Mouse (Mus musculus) liver, adult (tissue): ENCODE measurements at regions not wholly inside any gene's neighbourhood (a gene's known extent, or its start where the extent isn't known, plus 50 kb on each side); places are given as distances from the start of the nearest gene placed in this dataset.

Experiments used
- GATA4 ChIP-seq: IDR thresholded peaks from 2 replicates; pipeline ENCODE4 v1.6.1; 2014; ENCODE audit warnings: mild to moderate bottlenecking, low read length; ENCODE audit not compliant: insufficient replicate concordance

DNA sequence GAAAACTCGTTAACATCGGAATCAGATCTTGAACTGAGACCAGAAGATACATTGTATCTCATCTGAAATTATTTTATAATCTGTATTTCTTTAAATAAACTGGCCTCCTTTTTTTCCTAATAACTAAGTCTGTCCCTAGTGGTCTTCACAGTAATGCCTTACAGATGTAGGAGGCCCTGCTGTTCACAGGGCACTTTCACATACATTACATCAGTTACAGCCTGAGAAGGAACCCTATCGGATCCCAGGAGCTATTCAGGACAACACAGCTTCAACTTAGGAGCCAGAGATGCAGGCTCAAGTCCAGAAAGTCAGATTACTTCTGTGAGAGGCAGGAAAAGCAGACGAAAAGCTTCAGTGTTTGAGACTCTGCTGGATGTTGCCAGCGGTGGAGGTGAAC lies 806.2 kb downstream of the Ets1 start:
- no peak for TF ChIP-seq GATA4

DNA sequence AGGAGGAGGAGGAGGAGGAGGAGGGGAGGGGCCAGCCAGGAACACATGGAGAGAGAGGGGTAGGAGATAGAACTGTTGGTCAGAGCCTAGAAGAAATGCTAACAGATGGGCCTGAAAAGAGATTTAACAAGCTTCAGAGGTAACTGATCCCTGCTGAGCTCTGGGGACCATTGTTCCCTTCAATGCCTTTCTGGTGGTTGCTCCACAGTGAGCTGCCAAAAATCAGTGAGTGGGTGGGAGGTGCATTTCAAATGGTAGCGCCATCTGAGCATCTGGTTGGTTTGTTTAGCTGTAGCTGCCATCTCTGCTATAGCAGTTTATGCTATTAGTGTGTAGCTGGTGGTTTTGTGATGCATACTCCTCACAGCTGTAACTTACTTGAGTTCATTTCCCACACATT lies 809.9 kb downstream of the Ets1 start:
- TF ChIP-seq GATA4 = no peak

DNA sequence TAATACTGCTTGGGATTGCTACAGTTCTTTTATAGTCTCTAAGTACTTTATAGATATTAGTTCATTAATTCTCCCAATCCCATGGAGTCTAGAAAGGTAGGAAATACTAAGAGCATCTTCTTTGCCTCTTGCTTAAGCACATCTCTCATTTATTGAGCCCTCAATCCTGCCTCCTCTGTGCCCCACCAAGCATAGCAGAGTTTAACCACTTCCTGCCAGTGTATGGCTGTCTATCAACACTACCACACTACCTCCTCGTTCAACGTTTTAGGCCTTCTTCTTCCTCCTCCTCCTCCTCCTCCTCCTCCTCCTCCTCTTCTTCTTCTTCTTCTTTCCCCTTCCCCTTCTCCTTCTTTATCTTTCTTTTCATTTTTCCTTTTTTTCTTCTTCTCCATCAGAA lies 839.1 kb downstream of the Ets1 start:
- no peak for TF ChIP-seq GATA4

DNA sequence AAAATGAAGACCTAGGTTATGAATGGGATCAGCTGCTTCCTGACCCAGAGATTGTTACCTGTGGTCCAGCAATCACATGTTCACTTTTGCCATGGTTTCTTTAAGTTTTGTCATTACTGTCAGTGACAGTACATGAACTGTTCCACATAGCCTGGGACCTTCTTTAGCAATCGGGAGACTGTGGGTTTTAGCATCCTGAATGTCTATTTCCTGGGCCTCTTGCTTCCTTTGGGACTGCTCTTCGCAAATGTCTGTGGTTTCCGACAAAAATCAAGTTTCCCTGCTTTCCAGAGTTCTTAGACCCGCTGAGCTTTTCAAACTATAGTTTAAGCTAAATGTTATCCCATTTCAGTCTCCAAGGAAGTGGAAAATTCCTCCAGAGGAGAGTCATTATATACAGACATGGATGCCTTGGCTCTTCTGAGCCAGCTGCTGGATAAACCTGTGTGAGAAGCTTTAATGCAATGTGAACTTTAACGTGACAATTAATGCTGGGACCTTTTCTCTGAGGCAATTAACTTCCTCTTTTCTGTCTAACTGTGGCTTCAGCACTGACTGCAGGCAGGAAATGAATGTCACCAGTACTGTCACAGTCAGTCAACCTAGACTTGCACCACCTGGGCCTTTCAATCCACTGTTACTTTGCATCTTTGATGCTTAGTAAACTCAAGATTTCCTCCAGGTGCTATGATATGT lies 847.0 kb downstream of the Ets1 start:
- TF ChIP-seq GATA4 = no peak

DNA sequence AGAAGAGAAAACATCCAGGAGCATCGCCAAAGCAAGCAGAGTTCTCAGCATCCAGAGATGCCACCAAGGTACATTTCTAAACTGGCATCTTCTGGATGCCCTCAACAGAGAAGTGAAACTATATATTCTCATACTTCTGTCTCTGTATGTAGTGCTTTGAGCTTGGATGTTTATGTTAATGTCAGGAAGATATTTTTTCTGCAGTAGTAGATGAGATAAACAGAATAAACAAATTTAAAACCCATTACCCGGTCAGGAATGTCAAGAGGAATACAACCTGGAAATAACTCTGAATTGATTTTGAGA lies 847.5 kb downstream of the Ets1 start:
- no peak for TF ChIP-seq GATA4

DNA sequence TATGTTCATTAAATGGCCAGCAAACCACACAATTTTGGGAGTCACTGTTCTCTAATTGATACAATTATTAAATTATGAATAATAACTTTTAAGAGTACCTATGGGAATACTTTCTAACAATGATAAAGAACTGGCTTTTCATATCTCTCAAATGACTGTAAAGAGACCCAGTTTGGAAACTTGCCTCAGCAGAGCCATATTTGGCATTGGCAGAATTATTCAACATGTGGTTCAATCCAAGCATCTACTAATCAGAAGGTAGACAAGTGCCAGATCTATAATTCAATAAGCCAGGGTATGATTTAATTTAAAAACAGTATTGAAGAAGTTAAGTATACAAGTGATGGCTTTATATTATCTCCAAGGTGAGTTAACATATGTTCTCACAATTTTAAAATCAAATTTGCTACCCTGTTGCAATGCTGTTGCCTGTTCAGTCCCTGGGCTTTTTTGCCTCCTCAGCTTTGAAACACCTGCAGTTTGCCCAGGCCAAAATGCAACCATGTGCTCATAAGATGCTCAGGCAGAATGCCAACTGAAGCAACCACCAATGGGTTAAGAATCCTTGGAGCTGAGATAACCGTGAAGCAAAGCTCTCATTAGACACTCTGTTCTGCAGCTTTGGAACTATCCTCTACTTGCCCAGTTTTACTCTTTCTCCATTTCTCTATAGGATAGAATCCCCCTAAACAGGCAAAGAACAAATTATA lies 897.2 kb downstream of the Ets1 start:
- no peak for TF ChIP-seq GATA4

DNA sequence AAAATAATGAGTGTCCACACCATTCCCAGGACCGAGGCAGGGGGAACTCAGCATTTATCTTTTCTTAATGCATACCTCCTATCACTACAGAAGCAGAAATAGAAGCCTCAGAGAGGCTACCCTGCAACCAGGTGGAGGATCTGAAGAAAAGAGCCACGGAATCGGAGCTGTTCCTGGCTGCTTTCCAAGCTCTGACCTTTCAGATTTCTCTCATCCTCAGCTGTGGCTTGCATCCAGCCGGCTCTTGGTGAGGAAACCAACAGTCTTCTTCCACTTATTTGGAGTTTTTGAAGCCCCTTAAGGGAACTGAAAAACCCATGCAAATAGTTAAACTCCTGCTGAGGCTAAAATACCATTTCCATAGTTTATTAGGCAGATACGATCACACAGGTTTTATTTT lies 907.3 kb downstream of the Ets1 start:
- TF ChIP-seq GATA4 = no peak

DNA sequence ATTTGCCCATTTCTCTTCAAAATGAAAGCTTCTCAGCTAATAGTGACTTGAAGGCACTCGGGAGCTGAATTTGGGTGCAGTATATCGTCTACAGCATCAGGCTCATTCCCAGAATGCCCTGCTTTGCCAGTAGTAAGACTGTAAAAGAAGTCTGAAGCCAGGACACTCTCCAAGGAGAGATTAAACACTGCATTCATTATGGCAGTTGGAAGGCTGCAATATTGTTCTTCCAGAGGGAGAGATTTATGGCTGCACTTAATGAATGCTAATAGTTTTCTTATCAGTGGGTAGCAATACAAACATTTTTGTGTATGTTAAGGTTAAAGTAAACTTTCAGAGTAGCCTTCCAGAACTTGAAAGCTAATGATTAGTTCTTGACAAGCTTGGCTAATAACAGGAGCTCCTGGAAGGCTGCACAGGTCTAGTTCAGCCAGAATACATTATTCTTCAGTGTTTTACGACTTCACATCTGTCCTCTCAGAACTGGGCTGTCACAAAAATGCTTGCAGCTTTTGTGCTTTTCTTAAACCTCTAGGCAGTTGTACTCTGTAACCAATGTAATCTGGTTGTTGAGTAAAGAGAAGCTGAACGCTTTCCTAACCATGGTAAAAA lies 910.2 kb downstream of the Ets1 start:
- no peak for TF ChIP-seq GATA4

DNA sequence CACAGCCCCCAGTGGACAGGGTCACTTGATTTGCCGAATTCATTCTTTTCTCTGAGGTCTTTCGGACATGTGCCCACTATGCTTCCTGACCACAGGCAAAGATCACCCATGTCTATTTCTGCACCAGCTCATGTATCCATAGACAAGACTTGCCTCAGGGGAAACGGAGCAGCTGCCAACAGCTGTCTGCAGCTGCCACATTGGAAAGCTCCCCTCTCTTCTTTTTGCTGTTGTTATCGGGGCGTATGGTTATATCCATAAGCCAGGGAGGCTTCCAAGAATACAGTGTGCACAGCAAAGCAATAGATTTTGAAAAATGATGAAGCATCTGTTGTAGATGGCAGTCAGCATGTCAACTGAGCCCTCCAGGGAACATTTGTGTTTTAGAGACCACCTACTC lies 913.4 kb downstream of the Ets1 start:
- no peak for TF ChIP-seq GATA4

DNA sequence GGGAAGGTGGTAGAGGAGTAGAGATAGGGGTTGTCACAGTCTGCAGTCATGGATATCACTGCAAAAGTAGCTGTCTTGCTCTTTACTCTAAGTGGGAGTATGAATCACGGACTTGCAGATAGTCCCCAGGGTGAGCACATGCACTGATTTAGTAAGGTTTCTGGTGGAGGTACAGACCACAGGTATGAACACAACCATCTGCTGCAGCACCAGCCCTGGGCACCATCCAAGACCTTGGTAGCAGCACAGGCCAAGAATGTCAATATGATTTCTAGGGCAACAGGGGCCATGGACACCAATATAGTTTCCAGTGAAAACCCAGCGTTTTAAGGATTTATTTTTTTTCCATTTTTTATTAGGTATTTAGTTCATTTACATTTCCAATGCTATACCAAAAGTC lies 913.7 kb upstream of the Kirrel3 start:
- TF ChIP-seq GATA4 = no peak

DNA sequence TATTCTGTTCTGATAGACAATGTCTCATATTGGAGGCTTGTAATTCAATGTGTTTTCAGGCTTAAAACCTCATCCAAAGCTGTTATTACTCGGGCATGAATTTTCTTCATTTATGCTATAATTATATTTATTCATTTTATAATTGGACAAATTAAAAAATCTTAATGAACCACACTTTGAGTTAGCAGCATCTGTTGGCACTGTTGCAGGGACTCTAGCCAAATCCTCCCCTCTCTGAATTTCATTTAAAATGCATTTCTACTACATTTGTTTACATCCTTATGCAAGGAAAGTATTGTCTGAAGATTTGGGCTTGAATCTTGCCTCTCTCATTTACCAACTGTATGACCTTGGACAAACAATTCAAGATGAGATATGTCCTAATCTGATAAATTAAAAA lies 874.2 kb upstream of the Kirrel3 start:
- TF ChIP-seq GATA4 = no peak

DNA sequence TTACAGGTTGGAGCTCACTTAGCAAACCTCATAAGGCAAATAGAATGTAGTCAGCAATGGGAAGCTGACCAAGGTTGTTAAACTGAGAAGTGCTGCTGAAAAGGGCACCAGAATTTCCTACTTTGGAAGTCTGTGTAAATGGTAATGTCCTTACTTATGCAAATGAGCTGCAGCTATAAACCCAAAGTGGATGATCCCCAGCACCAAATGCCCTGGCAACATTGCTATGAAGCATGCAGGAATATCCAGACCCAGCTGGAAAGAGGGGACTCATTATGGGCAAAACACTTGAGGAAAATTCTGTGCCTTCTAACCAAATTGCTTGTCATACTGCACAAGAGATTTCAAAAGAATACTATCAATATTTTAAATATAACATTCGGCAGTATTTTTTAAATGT lies 861.3 kb upstream of the Kirrel3 start:
- no peak for TF ChIP-seq GATA4

DNA sequence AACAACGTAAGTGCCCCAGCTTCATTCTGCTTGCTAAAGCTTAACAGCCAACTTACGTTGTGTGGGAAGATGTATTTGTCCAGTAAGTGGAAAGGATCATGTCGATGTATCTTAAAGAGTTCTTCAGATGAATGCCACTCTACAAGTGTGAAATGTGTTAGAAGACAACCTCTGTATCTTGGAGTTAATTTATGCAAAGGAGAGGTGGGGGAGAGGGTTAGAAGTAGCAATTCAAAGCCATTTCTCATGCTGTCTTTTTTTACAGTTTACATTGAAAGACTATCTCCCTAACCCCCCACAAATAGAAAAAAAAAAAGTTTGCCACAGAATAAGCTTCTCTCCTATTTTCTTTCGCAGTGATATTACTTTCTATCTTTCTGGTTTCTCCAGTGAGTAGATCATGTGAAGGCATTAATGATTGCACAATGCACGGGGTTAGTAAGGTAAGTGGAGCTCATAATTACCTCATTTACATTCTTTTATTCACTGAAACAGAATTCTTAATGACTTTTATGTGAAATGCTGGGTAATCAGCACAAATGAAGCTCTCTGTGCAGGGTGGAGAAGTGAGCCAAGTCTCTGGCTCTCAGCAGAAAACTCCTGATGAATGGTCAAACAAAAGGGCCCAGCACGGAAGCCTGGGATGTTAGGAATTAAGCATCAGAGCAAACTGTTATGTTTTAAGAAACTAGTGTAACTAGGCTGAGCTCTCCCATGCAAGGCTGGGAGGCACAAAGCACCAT lies 855.8 kb upstream of the Kirrel3 start:
- TF ChIP-seq GATA4 = no peak

DNA sequence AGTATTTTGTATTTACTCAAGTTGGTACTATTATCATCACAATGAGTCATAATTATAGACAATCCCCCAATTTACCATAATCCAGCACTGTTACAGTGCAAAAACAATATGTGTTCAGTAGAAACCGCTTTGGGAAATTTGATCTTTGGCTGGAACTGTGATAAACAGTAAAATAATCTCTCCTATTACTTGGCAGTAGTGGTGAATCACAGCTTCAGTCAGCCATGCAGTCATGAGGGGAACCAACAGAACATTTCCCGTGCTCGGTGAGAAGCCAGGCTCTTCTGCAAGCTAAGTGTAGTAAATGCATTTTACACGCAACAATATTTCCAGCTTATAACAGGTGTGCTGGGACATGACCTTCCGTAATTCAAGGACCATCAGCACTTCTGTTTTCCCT lies 822.7 kb upstream of the Kirrel3 start:
- TF ChIP-seq GATA4 = no peak

DNA sequence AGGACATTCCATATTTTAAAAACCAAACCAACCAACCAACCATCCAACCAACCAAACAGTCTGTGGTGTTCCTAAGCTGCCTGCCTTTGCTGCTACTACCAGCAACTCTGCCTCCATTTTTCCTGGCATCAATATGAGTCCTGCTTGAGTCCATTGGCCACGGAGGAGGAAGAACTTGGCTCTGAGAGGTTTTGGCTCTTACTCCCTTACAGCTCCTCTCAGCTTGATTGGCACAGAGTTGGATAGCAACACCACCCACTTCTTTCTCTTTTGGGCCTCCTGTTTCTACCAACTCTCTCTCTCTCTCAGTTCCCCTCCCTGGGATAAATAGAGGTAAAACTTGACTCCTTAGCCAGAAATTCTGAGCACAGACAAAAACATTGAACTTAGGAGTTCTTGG lies 804.6 kb upstream of the Kirrel3 start:
- no peak for TF ChIP-seq GATA4

DNA sequence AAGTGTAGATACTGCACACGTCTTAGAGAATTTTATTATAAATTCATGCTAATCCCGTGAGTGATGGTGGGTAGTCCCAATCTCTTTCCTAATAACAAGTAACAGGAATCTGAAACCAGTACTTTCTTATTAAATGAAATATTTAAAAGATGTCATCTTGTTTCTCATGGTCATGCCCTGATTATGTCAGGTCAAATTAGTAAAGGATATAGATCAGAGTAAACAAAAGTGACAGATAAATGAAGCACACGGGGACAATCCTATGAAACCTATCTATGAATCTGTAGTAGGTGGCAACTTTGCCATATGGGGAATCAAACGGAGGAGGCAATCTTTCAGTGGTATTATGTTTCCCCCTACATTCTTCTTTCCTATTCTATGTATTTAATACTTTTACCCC lies 794.0 kb upstream of the Kirrel3 start:
- TF ChIP-seq GATA4 = no peak
